Mouse (Mus musculus) right cerebral cortex, postnatal 25 days (tissue): ENCODE measurements around the gene Hrh1.
A peak's percentile ranks its signal among the peaks of the same experiment; 100 is the strongest.

Experiments used
- DNase-seq: peaks from one replicate; pipeline ENCODE4 v3.0.0; 2022

Gene Hrh1

DNA sequence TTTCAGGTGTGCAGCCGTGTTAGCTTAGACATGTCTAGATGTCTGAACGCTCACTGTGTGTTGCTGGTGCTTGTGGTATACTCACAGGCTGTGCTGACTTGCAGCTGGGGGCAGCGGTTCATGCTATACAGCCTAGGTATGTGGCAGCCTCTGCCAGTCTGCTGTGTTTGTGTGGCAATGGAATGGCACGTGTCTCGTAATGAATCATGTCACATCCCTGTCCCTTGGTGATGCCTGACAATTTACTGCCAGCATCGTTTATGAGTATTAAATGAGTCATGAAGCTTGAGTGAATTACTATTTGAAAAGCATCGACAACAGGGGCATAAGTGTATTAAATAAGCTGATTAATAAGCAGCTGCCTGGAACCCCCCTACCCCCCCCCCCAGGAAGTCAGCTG, 9.3 kb downstream of the Hrh1 start:
- no peak for DNase-seq

DNA sequence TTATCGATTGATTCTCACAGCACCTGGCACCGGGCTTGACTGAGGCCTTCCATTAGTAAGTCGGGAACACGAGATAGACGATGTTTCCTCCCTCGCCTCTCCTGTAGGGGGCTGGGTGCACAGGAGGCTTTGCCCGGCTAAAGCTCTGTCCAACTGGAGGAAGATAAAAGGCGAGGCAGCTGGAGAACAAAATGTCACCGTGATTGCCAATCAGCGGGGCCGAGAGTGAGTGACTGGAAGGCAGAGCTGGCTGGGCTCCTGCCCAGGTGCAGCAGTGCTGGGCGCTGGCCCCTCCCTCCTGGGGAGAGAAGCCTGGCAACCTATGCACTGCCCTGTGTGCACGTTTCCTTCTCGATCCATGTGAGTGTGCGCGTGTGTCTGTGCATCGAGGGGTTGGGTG, 10.5 kb downstream of the Hrh1 start:
- no peak for DNase-seq

DNA sequence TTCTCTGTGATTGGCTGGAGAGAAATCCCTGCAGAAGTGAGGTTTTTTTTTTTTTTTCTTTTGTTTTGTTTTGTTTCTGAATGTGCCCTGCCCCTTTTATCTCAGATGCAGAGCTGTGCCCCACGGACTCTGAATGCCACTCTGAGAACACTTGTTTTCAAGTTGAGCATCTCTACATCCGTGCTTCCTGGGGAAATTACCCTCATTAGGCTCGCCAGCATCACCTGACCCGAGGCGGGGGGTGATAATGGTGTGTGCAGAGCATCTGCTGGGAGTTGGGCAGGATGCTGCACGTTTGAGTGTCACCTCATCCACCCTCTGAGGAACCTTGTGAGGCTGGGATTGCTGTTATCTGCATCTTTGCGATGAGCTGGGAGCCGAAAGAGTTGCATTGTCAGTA, 14.2 kb downstream of the Hrh1 start:
- no peak for DNase-seq

DNA sequence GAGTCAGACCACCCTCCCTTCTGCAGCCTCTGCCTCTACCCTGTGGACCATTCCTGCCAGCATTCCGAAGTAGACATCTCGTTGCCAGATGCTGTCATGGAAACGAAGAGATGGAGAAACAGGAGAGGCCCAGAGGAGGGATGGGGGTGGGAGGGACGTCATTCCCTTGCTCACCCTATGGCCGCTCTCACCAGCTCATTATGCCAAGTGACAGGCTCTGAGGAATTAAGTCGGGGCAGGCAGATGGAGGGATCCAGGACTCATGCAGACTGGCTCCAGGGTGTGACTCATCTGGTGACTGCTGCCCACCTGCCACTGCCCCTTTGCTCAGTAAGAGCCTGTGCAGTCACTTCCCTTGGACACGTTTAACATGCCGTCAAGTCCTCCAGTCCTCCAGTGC, 16.8 kb downstream of the Hrh1 start:
- DNase-seq = peak; percentile 53

DNA sequence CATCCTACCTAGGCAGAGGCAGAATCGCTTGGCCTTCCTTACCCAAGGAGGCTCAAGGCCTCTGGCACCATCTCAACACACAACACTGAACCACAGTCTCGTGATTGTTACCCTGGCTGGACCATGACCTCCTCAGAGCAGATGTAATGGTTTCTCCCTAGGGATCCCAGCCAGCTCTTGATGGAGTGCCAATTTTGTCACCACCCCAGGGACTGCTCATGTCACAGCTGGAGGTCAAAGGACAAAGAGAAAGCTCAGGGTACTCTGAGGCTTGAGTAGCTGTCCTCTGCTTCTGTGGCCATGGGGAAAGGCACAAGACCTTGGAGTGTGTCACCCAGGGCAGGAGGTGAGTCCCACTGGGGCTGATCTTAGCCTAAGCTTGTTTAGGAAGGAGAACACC, 20.3 kb downstream of the Hrh1 start:
- no peak for DNase-seq

DNA sequence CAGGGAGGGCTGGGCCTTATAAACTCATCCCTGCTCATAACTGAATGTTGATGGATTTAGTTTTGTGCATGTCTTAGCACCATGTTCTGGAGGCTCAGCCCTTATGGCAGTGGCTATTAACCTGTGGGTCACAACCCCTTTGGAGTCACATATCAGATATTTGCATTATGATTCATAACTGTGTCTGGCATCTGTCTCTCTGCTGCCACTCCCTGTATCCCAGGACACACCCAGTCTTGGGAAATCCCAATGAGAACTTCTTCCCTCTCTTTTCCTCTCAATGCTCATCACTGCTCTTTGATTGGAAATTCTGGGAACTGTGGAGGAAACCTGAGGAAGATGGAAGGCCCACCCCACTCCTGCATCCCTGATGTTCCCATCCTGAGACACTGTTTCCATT, 23.3 kb downstream of the Hrh1 start:
- no peak for DNase-seq

DNA sequence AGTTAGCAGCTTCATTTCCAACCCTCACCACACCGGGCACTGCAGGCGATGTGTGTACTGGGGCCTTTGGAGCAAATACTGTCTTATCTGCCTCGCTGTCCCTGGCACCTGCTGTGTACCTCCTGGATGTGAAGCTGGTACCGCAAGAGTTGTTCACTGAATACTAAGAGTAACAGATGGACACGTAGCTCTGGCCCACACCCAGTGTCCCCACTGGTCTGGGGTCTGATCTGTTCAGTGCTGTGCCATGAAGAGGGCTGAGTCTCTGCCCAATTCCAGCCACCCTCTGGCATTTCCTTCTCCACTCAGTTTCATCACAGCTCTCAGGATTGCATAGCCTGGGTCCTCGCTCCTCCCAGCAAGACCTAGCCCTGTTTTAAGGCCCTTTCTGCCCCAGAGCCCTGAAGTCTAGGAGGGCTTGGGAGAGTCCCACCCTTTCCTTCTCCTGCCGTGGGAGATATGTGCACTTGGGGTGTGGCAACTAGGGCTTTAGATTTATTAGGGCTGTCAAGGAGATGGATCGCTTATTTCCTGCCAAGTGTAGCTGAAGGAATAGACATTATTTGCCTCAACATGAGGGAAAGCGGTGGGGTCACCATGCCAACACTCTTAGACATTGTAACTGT, 25.4 kb downstream of the Hrh1 start:
- no peak for DNase-seq

DNA sequence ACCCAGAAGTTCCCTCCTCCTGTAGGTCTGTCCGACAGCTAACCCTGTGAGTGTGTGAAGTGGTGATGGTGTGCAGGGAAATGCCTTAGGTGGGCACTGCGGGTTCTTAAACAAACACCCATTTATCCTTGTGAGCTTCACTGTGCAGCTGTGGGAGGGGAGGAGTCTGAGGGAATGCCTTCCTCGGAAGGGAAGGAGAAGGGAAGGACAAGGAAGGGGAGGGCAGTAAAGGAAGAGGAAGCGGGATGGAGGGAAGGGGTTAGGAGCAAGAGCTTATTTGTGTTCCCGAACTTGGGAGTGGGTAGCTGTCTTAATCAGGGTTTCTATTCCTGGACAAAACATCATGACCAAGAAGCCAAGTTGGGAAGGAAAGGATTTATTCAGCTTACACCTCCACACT, 27.6 kb downstream of the Hrh1 start:
- DNase-seq = no peak

DNA sequence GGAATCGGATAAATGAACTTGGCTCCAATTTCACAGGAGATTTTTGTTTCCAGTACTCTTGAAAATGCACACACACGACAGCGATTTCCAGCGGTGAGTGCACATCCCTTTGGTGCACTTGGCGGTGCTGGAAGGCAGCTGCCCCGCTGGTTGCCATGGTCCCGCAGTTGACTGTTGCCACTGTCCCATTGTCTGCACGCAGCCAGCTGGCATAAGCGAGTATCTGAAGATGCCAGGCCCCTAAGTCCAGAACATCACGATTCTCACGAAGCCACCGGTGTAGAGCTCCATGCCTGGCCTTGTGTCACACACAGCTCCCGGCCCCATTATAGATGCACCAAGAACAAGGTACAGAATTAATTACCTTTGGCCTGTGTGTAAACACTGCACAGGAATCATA, 29.9 kb downstream of the Hrh1 start:
- DNase-seq = no peak

DNA sequence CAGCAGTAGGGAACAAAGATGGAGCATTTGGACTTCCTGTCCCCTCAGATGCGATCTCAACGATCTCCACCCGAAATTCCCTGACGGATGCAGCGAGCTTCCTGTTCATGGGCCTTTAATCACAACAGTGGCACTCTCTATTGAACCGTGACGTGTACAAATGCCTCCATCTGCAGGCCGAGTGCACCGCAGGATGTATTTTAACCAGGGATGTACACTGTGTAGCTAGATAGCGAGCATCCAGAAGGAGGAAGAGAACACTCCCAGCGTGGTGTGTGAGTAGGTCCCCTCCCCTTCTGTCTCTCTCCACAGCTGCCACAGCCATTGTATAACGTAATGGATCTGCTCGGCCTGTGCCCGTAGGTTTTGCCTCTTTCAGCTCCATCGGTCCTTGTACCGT, 31.1 kb downstream of the Hrh1 start:
- DNase-seq = no peak

DNA sequence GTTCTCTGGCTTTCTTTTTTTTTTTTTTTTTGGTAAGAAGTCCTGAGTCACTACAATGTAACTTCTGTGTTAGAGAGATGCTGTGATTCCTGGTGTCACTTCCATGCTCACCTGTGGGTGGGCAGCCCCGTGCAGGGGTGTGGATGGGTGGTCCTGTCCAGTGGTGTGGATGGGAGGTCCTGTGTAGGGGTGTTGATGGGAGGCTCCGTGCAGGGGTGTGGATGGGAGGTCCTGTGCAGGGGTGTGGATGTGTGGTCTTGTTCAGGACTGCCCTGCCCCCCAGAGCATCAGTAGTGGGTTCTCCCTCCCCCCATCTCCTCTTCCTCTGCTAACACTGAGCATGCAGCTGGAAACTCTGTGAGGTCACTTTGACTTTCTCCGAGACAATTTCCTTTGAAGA, 34.9 kb downstream of the Hrh1 start:
- no peak for DNase-seq

DNA sequence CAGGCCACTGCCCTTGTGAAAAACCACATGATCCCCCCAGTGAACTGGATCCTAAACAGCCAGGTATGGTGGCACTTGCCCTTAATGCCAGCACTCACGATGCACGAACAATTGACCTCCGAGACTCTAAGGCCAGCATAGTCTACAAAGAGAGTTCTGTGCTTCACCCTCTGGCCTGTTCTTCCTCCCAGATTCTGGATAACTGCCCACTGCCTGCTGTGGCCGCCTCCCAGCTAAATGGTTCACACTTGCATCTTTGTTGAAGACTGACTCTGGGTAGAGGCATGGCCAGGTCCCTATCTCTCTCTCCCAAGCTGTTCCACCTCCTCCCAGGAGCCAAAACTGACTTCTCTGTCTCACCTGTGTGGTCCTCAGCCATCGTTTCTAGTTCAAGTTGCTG, 36.8 kb downstream of the Hrh1 start:
- no peak for DNase-seq

DNA sequence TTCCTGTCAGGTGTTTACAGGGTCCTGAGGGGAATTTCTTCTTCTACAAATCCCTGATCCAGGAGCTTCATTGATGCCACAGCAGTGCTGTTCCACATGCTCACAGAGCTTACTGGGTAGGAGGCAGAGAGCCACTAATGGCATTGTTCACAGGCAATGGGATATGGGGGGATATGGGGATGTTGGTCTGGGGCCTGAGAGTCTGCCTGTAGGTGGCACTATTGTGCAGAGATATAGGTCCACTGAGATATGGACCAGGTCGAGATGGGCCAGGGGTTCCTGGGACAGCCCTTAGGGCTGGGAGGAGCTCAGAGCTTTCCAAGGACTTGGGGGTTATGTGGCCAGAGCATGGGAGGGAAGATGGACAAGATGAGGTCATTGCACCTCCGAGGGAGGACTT, 42.6 kb downstream of the Hrh1 start:
- DNase-seq = no peak

DNA sequence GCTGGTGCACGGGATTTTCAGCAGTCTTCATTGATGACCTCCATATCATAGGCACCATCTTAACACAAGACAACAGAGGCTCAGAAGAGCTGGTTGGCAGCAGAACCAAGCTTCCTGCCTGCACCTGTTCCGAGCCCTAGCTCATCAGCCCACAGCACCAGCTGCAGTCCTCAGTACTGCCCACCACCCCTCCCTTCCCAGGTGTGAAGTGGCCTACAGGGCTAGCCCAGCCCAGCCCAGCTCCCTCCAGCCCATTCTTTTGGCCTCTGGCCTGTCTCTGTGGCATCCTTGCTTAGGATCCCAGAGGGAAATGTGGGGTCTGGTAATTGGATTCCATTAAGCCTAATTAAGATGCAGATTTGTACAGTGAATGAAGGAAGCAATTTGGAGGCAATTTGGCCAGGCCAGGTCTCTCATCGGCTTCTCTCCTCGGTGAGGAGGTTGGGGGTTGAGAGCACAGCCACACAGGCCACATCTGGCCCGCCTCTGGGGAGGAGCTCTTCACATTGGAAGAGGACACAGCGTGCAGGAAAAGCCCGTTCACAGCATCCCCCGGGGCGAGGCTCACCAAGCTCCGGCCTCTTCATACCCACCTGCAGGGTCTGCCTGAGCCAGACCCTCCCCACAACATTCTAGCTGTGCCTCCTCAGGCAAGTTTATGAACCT, 43.2 kb downstream of the Hrh1 start:
- DNase-seq = no peak

DNA sequence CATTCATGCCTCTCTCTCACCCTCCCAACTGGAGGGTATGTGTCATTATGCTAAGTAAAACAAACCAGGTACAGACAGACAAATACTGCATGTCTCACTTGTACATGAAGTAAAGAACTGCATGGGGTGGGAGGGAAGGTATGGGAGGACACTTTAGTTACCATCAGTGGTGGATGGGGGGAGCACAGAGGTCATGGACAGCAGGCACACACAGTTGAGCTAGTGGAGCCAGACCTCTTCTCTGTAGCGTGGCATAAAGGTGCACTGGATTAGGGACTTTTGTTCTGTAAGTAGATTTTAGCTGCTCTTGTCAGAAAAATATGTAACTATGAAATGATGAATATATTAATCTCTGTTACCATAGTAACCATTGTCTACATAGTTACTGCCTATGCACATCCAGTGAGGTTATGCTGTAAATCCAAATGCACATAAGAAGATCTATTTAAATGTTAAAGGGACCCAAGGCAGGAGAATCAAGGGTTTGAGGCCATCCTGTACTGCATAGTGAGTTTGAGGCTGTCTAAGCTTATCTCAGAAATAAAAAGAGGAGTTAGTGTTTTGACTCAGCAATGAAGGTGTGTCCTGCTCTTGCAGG, 46.6 kb downstream of the Hrh1 start:
- no peak for DNase-seq

DNA sequence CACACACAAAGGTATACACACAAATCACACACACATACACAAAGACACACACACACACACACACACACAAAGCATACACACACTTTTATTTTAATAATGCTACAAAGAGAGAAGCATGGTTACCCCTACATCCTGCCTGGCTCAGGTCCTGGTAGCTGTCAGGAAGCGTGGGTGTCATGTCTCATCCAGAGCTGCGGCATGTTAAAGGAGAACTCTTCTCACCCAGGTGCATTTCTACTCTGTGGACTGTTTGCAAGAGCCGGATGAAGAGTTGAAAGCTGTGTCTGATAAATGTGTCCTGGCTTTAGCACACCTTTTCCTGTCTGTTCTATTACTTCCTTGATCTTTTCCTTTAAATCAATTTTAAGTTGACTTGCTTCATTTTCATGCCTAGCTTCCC, 47.2 kb downstream of the Hrh1 start:
- no peak for DNase-seq

DNA sequence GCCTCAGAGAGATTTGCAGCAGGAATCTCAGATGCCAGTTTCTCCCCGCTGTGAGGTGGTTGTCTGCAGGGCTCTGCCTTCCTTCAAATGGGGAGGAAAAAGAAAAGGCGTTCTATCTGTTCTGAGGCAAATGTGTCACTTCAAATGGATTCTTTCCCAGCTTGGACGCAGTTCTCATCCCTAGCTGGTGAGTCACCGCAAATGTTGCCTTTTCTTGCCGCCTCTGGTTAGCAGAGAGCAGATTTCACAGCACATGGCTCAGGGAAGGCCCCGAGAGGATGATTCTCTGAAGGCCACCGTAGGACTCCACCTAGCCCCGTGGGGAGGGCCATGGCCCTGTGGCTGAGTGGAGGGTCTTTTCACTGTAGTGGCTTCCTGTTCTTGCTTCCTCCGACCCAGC, 51.2 kb downstream of the Hrh1 start:
- DNase-seq = peak; percentile 77

DNA sequence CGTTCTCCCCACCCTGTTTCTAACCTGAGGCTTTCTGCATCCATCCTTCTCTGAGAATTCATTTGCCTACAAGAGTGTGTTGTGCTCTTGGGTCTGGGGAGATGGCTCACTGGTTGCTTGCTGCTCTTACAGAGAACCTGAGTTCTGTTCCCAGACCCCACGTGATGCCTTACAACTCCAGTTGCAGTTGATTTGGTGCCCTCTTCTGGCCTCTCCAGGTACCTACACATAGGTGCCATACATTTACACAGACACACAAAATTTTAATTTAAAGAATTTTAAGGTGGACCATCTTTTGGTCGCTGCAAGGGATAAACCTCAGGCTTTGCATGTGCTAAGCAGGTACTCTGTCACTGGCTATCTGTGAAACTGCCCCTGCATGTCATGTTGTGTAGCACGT, 57.5 kb downstream of the Hrh1 start:
- DNase-seq = no peak

DNA sequence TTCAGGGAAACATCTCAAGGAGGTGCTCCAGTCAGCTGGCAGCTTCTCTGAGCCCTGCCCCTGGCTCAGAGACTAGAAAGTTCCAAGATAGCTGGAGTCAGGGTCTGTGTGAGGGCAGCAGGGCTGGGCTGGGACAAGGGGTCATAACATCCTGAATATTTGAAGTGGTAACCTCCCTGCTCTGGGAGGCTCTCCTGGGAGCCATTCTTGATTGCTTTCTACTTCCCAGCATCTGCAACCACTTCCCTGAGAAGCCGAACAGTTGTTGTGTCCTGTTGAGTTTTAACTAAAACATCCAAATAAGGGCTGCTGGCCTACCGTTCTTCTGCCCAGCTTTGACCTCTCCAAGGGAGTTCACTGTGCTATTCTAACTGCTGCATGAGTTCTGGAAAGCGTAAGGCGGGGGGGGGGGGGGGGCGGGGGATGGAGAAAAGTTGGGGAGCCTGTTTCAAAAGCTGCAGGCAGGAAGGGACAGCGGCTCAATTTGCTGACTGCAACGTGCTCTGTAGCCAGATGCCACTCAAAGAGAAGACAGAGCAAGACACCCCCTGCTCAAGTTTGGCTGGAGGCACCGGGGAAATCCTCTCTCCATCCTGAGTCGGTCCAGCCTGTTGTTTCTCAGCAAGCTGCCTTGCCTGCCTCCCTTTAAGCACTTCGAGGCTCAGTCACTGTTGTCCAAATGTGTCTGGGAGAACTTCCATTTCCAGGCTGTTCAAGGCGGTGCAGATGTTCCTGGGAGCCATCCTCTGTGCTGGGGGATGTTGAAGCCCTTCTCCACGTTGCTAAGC, 58.7 kb downstream of the Hrh1 start:
- DNase-seq = no peak

DNA sequence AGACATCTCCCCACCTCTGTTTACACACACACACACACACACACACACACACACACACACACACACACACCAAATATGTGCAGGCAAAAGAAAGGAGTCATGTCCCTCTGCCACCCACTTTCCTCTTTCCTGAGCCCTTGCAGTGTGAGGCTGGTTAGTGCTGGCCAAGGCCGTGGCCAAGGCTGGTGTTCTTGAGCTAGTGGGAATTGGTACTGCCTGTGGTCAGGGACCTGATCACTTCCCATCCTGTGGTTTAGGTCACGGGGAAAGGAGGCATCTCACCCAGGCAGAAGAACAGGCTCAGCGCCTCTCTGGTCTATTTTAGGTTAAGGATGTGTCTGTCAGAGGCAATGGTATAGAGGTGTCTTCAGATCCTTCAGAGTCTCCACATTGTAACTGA, 59.6 kb downstream of the Hrh1 start:
- DNase-seq = no peak

DNA sequence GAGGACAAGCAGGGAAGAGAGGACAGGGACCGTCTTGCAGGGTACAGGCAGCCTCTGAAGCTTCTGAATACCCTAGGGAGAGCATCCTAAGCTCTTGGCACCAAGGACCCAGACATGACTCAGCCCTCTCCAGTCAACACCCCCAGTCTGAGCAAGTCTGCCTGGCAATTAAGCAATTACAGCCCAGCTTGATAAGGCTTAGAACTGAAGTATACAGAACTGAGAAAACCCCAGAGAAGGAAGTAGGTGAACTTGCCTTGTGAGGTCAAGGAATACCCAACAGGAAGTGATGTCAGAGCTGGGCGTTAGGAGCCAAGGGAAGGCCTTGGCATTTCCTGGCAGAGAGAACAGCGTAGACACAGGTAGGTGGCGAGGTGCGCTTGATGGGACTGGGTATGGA, 60.5 kb downstream of the Hrh1 start:
- DNase-seq = no peak

DNA sequence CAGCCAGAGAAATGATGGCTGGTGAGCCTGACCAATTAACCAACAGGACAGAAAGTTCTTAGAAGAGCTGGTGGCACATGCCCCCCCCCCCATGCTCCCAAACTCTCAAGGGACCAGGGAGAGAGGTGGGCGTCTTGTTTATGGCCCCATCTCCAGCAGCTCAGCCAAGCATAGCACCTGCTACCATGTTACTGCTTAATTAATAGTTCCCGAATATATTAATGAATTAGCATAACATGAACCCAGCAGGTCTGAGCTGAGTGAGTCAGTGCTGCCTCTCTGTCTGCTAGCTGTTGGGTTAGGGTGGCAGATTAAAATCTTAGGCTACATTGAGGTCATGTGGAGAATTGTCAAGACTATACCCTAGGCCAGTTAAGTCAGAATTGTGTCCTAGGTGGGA, 62.2 kb downstream of the Hrh1 start:
- DNase-seq = no peak

DNA sequence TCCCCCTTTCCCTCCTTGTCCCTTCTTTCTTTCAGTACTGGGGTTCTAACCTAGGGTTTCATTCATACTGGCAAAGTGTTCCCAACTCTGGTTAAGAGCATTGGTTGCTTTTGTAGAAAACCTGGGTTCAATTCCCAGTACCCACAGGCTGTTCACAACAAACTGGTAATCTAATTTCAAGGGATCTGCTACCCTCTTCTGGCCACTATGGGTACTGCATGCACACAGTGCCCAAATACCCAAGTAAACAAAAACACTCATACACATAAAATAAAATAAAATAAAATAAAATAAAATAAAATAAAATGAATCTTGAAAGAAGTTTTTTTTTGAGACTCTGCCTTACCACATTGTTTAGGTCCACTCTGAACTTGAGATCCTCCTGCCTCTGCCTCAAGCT, 63.8 kb downstream of the Hrh1 start:
- DNase-seq = no peak

DNA sequence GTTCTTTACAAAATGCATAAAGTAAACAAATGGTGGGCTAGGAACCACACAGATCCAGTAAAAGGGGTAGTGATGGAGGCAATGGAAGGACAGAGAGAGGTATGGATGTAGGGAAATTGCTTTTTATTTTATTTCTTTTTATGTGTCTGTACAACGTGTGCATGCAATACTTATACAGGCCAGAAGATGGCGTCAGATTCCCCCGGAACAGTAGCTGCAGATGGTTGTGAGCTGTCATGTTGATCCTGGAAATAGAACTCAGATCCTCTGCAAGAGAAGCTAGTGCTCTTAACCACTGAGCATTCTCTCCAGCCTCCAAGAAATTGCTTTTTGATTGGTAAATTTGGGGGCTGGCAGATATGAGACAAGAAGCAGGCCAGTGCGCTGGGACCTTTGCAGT, 65.0 kb downstream of the Hrh1 start:
- no peak for DNase-seq
